Mouse (Mus musculus) macrophage (primary cell): ENCODE results near the gene Hid1. TPM values are rescaled to one million over a fixed set of nuclear protein-coding genes. Genes with fewer than 3 reads are reported as not detected.

Experiments used
- H3K27ac ChIP-seq: fragments of 350-480 bp; formaldehyde crosslinking; 2 replicates; pipeline ENCODE4 v1.9.0; 2021
- H3K36me3 ChIP-seq: fragments of 350-480 bp; formaldehyde crosslinking; 2 replicates; pipeline ENCODE4 v1.9.0; 2021; ENCODE audit errors: inconsistent target
- H3K4me3 ChIP-seq: fragments of 350-480 bp; formaldehyde crosslinking; 2 replicates; pipeline ENCODE4 v1.9.0; 2021; ENCODE audit errors: inconsistent target
- H3K79me2 ChIP-seq: fragments of 350-480 bp; formaldehyde crosslinking; 2 replicates; pipeline ENCODE4 v1.9.0; 2021; ENCODE audit errors: inconsistent target
- WGBS: methylation state at CpG from one replicate; pipeline ENCODE4 v1.1.7; 2026; ENCODE audit warnings: inconsistent platforms; ENCODE audit not compliant: missing documents; 5-methylcytosine and 5-hydroxymethylcytosine counted together
- polyA plus RNA-seq: library from polyadenylated mRNA; stranded (reverse); fragments of 250-400 nt; gene quantifications from 3 replicates; pipeline ENCODE4 v1.2.4, GENCODE M21; 2018; ENCODE audit warnings: inconsistent platforms

Hid1 gene
- polyA plus RNA-seq, 1 experiment from 2014 or later = not detected

GRCm38 (mm10) chr11:115383701-115384474, 16.3 kb upstream of the Hid1 start:
- 76% methylated on average over 16 of the region's 16 CpGs for WGBS
- no peaks in the 10 kb centered on the region for H3K36me3 ChIP-seq
- no peak overlapping the region for H3K4me3 ChIP-seq
- no peak overlapping the region for H3K27ac ChIP-seq
- no peaks in the 10 kb centered on the region for H3K79me2 ChIP-seq

DNA sequence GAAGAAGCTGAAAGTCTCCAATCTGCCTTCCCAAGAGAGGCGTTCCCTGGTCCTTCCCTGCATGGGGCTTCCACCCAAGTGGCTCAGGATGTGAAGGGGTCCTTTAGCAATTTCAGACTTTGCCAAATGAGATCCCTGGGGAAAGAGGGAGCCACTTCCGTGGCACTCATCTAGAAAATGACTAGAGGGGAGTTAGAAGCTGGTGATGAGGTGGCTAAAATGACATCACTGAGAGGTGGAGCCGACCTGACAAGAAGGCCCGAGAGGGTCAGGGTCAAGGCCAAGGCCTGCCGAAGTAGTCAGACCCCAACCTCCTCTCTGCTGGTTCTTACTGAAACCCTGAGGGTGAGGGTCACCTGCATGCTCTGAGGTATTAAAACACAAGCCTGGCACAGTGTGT, 15.3 kb upstream of the Hid1 start:
- WGBS = 58% methylated on average over 5 of the region's 5 CpGs

DNA sequence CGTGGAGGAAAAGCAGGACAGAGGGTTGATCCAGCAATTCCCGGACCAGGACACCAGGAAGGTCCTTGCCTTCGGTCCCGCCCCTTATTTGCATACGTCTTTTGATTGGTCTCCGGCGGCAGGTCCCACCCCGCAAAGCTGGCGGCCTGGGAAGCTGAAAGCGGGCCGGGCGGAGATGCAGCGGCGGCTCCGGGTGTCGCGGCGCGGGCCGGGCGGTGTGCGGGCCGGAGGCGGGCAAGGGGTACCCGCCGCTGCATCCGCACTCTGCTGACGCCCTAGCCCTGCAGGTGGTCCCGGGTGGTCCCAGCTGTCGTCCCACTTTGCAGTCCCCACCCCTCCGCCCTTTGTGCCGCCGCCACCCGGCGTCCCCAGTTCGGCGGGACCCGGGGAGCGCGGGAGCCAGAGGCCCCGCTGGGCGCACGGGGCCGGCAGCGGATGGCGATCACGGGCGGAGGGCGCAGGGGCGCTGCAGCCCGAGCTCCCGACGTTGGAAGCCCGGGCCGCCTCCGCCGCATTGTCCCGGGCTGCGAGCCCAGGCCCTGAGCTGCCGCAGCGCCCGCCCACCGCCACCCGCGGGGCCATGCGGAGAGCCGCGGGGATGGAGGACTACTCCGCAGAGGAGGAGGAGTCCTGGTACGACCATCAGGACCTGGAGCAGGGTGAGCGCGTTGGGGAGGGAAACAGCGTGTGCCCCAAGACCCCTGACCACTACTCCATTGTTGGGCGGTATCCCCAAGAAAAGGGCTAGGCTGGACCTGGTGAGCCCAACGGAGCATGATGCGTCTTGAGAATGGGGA, 14.4 kb upstream of the Hid1 start, which contains the start of gene Cdr2l:
Gene Cdr2l (plus strand): TSS at position 174 of the 797 bp plus-strand sequence.
- Histone ChIP-seq H3K79me2 (no peaks in the 10 kb centered on the region), H3K27ac (no peak within 1 kb of the TSS), H3K4me3 (no peak within 1 kb of the TSS), H3K36me3 (no peaks in the 10 kb centered on the region)
- 3% methylated on average over 75 of the region's 76 CpGs for WGBS

More for the DNA sequence above, 15.3 kb upstream of the Hid1 start:
- Histone ChIP-seq H3K4me3 (no peak overlapping the region), H3K36me3 (no peaks in the 10 kb centered on the region), H3K79me2 (no peaks in the 10 kb centered on the region), H3K27ac (no peak overlapping the region)

DNA sequence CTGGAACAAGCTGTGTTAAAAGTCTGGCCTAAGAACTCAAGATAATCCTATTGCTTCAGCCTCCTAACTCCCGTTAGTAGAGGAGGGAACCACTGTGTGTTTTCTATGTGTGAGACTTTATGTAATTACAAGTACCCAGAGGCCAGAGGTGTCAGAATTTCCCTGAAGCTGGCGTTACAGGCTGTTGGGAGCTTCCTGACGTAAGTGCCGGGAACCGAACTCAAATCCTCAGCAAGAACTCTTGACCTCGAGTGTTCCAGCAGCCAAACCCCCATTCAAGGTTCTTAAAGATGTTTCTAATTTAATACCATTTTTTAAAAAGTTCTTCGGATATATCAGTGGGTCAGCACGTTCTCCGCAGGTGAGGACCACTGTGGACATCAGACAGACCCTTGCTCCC, 13.7 kb upstream of the Hid1 start:
- H3K36me3 ChIP-seq = no peaks in the 10 kb centered on the region
- no peak overlapping the region for H3K27ac ChIP-seq
- H3K4me3 ChIP-seq = no peak overlapping the region
- 70% methylated on average over 9 of the region's 9 CpGs for WGBS
- H3K79me2 ChIP-seq = no peaks in the 10 kb centered on the region

DNA sequence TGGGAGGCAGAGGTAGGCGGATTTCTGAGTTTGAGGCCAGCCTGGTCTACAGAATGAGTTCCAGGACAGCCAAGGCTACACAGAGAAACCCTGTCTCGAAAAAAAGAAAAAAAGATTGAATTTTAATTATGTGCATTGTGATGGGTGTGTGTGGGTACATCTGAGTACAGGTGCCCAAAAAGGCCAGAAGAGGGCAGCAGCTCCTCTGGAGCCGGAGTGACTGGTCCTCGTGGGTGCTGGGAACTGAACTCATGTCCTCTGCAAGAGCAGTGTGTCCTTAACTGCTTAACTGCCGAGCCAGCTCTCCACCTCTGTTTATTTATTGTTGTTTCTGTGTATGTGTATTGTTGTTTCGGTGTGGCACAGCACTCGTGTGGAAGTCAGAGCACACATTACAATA, 10.3 kb upstream of the Hid1 start:
- Histone ChIP-seq H3K79me2 (no peaks in the 10 kb centered on the region), H3K36me3 (no peaks in the 10 kb centered on the region), H3K4me3 (no peak overlapping the region), H3K27ac (no peak overlapping the region)
- 97% methylated on average over 7 of the region's 7 CpGs for WGBS

GRCm38 (mm10) chr11:115377254-115377653, 9.7 kb upstream of the Hid1 start:
- no peaks in the 10 kb centered on the region for H3K36me3 ChIP-seq
- no peak overlapping the region for H3K27ac ChIP-seq
- no peak overlapping the region for H3K4me3 ChIP-seq
- no peaks in the 10 kb centered on the region for H3K79me2 ChIP-seq
- WGBS = 89% methylated on average over 4 of the region's 4 CpGs

- Histone ChIP-seq H3K4me3 (no peak overlapping the region), H3K36me3 (no peaks in the 10 kb centered on the region), H3K27ac (no peak overlapping the region), H3K79me2 (no peaks in the 10 kb centered on the region)
- 53% methylated on average over 7 of the region's 7 CpGs for WGBS
These were observed 9.2 kb upstream of the Hid1 start for GRCm38 (mm10) chr11:115376722-115377121.

- H3K36me3 ChIP-seq = no peaks in the 10 kb centered on the region
- H3K79me2 ChIP-seq = no peaks in the 10 kb centered on the region
- no peak overlapping the region for H3K4me3 ChIP-seq
- no peak overlapping the region for H3K27ac ChIP-seq
- 69% methylated on average over 12 of the region's 12 CpGs for WGBS
These were observed 7.3 kb upstream of the Hid1 start for GRCm38 (mm10) chr11:115374695-115375425.

- no peaks in the 10 kb centered on the region for H3K79me2 ChIP-seq
- 3% methylated on average over 30 of the region's 30 CpGs for WGBS
- peak overlapping the region; percentile 0; the same call in 1 of the 2 replicates for H3K4me3 ChIP-seq
- H3K36me3 ChIP-seq = no peaks in the 10 kb centered on the region
- H3K27ac ChIP-seq = no peak overlapping the region
These were observed 6.5 kb upstream of the Hid1 start for GRCm38 (mm10) chr11:115373805-115374694.

GRCm38 (mm10) chr11:115372737-115373136, 5.2 kb upstream of the Hid1 start:
- no peak overlapping the region for H3K4me3 ChIP-seq
- no peaks in the 10 kb centered on the region for H3K36me3 ChIP-seq
- no peaks in the 10 kb centered on the region for H3K79me2 ChIP-seq
- no peak overlapping the region for H3K27ac ChIP-seq
- 79% methylated on average over 2 of the region's 2 CpGs for WGBS

- WGBS = 73% methylated on average over 1 of the region's 1 CpGs
- no peak overlapping the region for H3K4me3 ChIP-seq
- no peak overlapping the region for H3K27ac ChIP-seq
- no peaks in the 10 kb centered on the region for H3K79me2 ChIP-seq
- H3K36me3 ChIP-seq = no peaks in the 10 kb centered on the region
These were observed 4.5 kb upstream of the Hid1 start for GRCm38 (mm10) chr11:115372015-115372414.

DNA sequence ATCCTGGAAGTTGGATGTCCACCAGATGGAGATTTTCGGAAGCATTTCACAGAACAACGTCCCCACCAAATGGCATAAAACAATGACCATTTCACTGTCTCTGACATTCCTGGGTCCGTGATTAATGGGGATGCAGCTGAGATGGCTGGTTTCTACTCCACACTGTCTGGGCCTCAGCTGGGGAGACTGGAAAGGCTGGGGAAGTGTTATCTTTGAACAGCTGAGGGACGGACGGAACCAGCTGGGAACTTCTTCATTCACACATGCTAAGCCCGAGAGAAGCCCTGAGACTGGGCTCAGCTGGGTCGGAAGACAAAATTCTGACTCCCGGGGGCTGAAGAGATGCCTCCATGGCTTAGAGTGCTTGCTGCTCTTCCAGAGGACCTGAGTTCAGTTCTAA, 3.8 kb upstream of the Hid1 start:
- Histone ChIP-seq H3K79me2 (no peaks in the 10 kb centered on the region), H3K27ac (no peak overlapping the region), H3K4me3 (no peak overlapping the region), H3K36me3 (no peaks in the 10 kb centered on the region)
- 88% methylated on average over 8 of the region's 8 CpGs for whole genome bisulfite sequencing

GRCm38 (mm10) chr11:115370368-115370767, 2.8 kb upstream of the Hid1 start:
- WGBS = 70% methylated on average over 7 of the region's 7 CpGs
- Histone ChIP-seq H3K4me3 (no peak overlapping the region), H3K79me2 (no peaks in the 10 kb centered on the region), H3K27ac (no peak overlapping the region), H3K36me3 (no peaks in the 10 kb centered on the region)
